Mouse (Mus musculus) hindbrain, postnatal 0 days (tissue): ENCODE measurements around the gene Atp12a. TPM values are rescaled to one million over a fixed set of nuclear protein-coding genes. Genes with fewer than 3 reads are reported as not detected.

Experiments used
- ATAC-seq: fragments of 200-750 bp; cut with Nextera tagmentation; 2 replicates; pipeline ENCODE4 v1.8.0; 2017; ENCODE audit warnings: mild to moderate bottlenecking, moderate TSS enrichment, moderate library complexity
- DNase-seq: peaks from one replicate; pipeline ENCODE4 v3.0.0-alpha.2; 2015; ENCODE audit warnings: low spot score
- H3K27ac ChIP-seq: fragments of 300-500 bp; sonication (generic); 2 replicates; pipeline ENCODE4 v1.5.1; 2014; ENCODE audit warnings: mild to moderate bottlenecking
- H3K27me3 ChIP-seq: fragments of 300-500 bp; sonication (generic); 2 replicates; pipeline ENCODE4 v1.6.1; 2014; ENCODE audit warnings: low read length, mixed read lengths; ENCODE audit not compliant: insufficient read depth
- H3K36me3 ChIP-seq: fragments of 300-500 bp; sonication (generic); 2 replicates; pipeline ENCODE4 v1.6.1; 2014; ENCODE audit warnings: low read length, mixed read lengths; ENCODE audit not compliant: insufficient read depth
- H3K4me1 ChIP-seq: fragments of 300-500 bp; sonication (generic); 2 replicates; pipeline ENCODE4 v1.6.1; 2014; ENCODE audit warnings: antibody characterized with exemption, low read length, mixed read lengths; ENCODE audit not compliant: insufficient read depth
- H3K4me2 ChIP-seq: fragments of 300-500 bp; sonication (generic); 2 replicates; pipeline ENCODE4 v1.6.1; 2014; ENCODE audit warnings: low read depth, mild to moderate bottlenecking, low read length, moderate library complexity, mixed read lengths
- H3K4me3 ChIP-seq: fragments of 300-500 bp; sonication (generic); 2 replicates; pipeline ENCODE4 v1.5.1; 2014; ENCODE audit warnings: low read length
- H3K9ac ChIP-seq: fragments of 300-500 bp; sonication (generic); replicated peaks from 2 replicates; pipeline ENCODE4 v1.6.1; 2014; ENCODE audit warnings: mild to moderate bottlenecking, low read length, moderate library complexity, mixed read lengths
- H3K9me3 ChIP-seq: fragments of 300-500 bp; sonication (generic); 2 replicates; pipeline ENCODE4 v1.6.1; 2016; ENCODE audit warnings: low read length, mixed read lengths
- CTCF ChIP-seq: IDR thresholded peaks from 2 replicates; pipeline ENCODE4 v1.5.1; 2016; ENCODE audit warnings: antibody characterized with exemption, control low read depth, low read depth
- WGBS: fragments of 180-500 bp; shearing (Covaris S2); extraction: QIAGEN DNeasy Blood & Tissue Kit; methylation state at CpG from one replicate; pipeline ENCODE4 v1.1.7; 2014; 5-methylcytosine and 5-hydroxymethylcytosine counted together
- polyA plus RNA-seq: library from polyadenylated mRNA; unstranded; fragments of >200 nt; fragmentation: Nextera tagmentation; extraction: Ambion mirVana; gene quantifications from 2 replicates; pipeline ENCODE4 v1.2.1, GENCODE M21; 2015
- total RNA-seq: library from RNA; depleted of rRNA; stranded (reverse); fragments of >200 nt; gene quantifications from 2 replicates; pipeline ENCODE4 v1.2.3, GENCODE M21; 2014; rRNA removed

The Atp12a gene
- total and polyA plus RNA-seq, 2 experiments from 2014 or later = 0.48 to 0.68 TPM

- Histone ChIP-seq H3K4me3 (no peak overlapping the region), H3K27ac (no peak overlapping the region), H3K27me3 (no peaks in the 10 kb centered on the region), H3K4me1 (no peaks in the 10 kb centered on the region), H3K9ac (no peak overlapping the region), H3K36me3 (no peaks in the 10 kb centered on the region), H3K4me2 (no peak overlapping the region), H3K9me3 (no peaks in the 10 kb centered on the region)
- ATAC-seq (no peak), DNase-seq (peak; percentile 71)
- peak; percentile 81 for TF ChIP-seq CTCF
These were observed 33.1 kb downstream of the Atp12a start for GRCm38 (mm10) chr14:56398001-56398400.

- ATAC-seq (no peak), DNase-seq (no peak)
- no peaks in the 10 kb centered on the region for H3K4me1 ChIP-seq
- no peak for TF ChIP-seq CTCF
- H3K9me3 ChIP-seq = no peaks in the 10 kb centered on the region
- H3K4me2 ChIP-seq = no peak within 1 kb of the TSS
- H3K4me3 ChIP-seq = no peak within 1 kb of the TSS
- H3K36me3 ChIP-seq = no peaks in the 10 kb centered on the region
- H3K27me3 ChIP-seq = no peaks in the 10 kb centered on the region
- H3K9ac ChIP-seq = no peak within 1 kb of the TSS
- WGBS = 71% methylated on average over 32 of the region's 34 CpGs
- no peak within 1 kb of the TSS for H3K27ac ChIP-seq
These were observed 37.6 kb downstream of the Atp12a start, which contains the start of gene Rnf17 for GRCm38 (mm10) chr14:56402311-56403071. TSS of gene Rnf17 (plus strand) at chr14:56402581.

GRCm38 (mm10) chr14:56403072-56403375 lies 38.2 kb downstream of the Atp12a start:
- Histone ChIP-seq H3K27ac (no peak overlapping the region), H3K4me1 (no peaks in the 10 kb centered on the region), H3K36me3 (no peaks in the 10 kb centered on the region), H3K4me3 (no peak overlapping the region), H3K27me3 (no peaks in the 10 kb centered on the region), H3K9ac (no peak overlapping the region), H3K4me2 (no peak overlapping the region), H3K9me3 (no peaks in the 10 kb centered on the region)
- WGBS = 92% methylated on average over 2 of the region's 2 CpGs
- TF ChIP-seq CTCF = no peak
- ATAC-seq (no peak), DNase-seq (no peak)

Other genes starting within 250 kb of the Atp12a start
- gene Gzme, start 244.4 kb upstream of the Atp12a start, total RNA-seq = not detected in 2 replicates
- not detected in 2 replicates for gene Gzme, start 244.4 kb upstream of the Atp12a start, polyA plus RNA-seq
- not detected in 2 replicates for gene Gzmd, start 232.5 kb upstream of the Atp12a start, total RNA-seq
- gene Gzmd, start 232.5 kb upstream of the Atp12a start, polyA plus RNA-seq = not detected in 2 replicates
- gene Gzmg, start 205.5 kb upstream of the Atp12a start, total RNA-seq = not detected in 2 replicates
- gene Gzmg, start 205.5 kb upstream of the Atp12a start, polyA plus RNA-seq = not detected in 2 replicates
- gene Gzmn, start 190.5 kb upstream of the Atp12a start, total RNA-seq = not detected in 2 replicates
- not detected in 2 replicates for gene Gzmn, start 190.5 kb upstream of the Atp12a start, polyA plus RNA-seq
- gene Gzmf, start 153.7 kb upstream of the Atp12a start, total RNA-seq = not detected in 2 replicates
- gene Gzmf, start 153.7 kb upstream of the Atp12a start, polyA plus RNA-seq = not detected in 2 replicates
- not detected in 2 replicates for gene Gzmc, start 130.4 kb upstream of the Atp12a start, total RNA-seq
- 0.33 TPM in 1 of 2 replicates, not detected in the other for gene Gzmc, start 130.4 kb upstream of the Atp12a start, polyA plus RNA-seq
- gene Gzmb, start 102.8 kb upstream of the Atp12a start, total RNA-seq = not detected in 2 replicates
- gene Gzmb, start 102.8 kb upstream of the Atp12a start, polyA plus RNA-seq = not detected in 2 replicates
- 0.29 TPM in 1 of 2 replicates, not detected in the other for gene Rnf17, start 37.5 kb downstream of the Atp12a start, total RNA-seq
- 0.88 and 1.0 TPM in 2 replicates for gene Rnf17, start 37.5 kb downstream of the Atp12a start, polyA plus RNA-seq
- 1.1 and 8.0 TPM in 2 replicates for gene Cenpj, start 210.4 kb downstream of the Atp12a start, total RNA-seq
- 3.4 and 3.8 TPM in 2 replicates for gene Cenpj, start 210.4 kb downstream of the Atp12a start, polyA plus RNA-seq
- gene Parp4, start 210.6 kb downstream of the Atp12a start, total RNA-seq = 0.78 and 1.5 TPM in 2 replicates
- 1.6 and 1.8 TPM in 2 replicates for gene Parp4, start 210.6 kb downstream of the Atp12a start, polyA plus RNA-seq